ENCODE assay signal across 12 mouse cellular contexts in genomic region chrX:103557496-103557895, GRCm38 (mm10).
DNase-seq lines count a peak whose midpoint lies in the region; ATAC-seq lines count a peak whose summit lies in the region.
"Had no signal": no experiment of that assay in that cellular context is flagged by ENCODE, and none has a peak within 500 bp of the region (broad histone marks: within the 10 kb centered on the region; RNA-seq: fewer than 3 reads in every experiment).

No protein-coding gene starts in this region.

- H3K9ac ChIP-seq in liver, embryonic 16.5 days (ENCODE audit: low read depth, low read length), result no peak overlapping the region
- H3K9ac ChIP-seq: embryonic facial prominence, embryonic 15.5 days; limb, embryonic 12.5 days; neural tube, embryonic 12.5 days had no signal

- H3K4me2 ChIP-seq in liver, embryonic 16.5 days (ENCODE audit: low read depth, low read length), result no peak overlapping the region
- H3K4me2 ChIP-seq: embryonic facial prominence, embryonic 15.5 days; limb, embryonic 12.5 days; neural tube, embryonic 12.5 days had no signal

- 70% methylated on average over 4 of the region's 4 CpGs for WGBS in liver, embryonic 16.5 days (ENCODE audit: insufficient replicate concordance)

- H3K36me3 ChIP-seq in liver, embryonic 16.5 days (ENCODE audit: control insufficient read depth, insufficient read depth), result no peaks in the 10 kb centered on the region
- H3K36me3 ChIP-seq: embryonic facial prominence, embryonic 15.5 days; limb, embryonic 12.5 days; neural tube, embryonic 12.5 days had no signal

- H3K4me3 ChIP-seq in liver, embryonic 16.5 days (ENCODE audit: low read depth, low read length), result no peak overlapping the region
- H3K4me3 ChIP-seq: embryonic facial prominence, embryonic 15.5 days; limb, embryonic 12.5 days; neural tube, embryonic 12.5 days had no signal

- H3K27ac ChIP-seq in liver, embryonic 16.5 days (ENCODE audit: low read length), result peak overlapping the region; percentile 78
- H3K27ac ChIP-seq: neural tube, embryonic 12.5 days had no signal

- no peaks in the 10 kb centered on the region; the same call in none of the 2 replicates for H3K4me1 ChIP-seq in liver, embryonic 16.5 days (ENCODE audit: control insufficient read depth, low read depth, low read length)

- no peaks in the 10 kb centered on the region for H3K27me3 ChIP-seq in liver, embryonic 16.5 days (ENCODE audit: control insufficient read depth, insufficient read depth, low read depth, low read length)
- H3K27me3 ChIP-seq: embryonic facial prominence, embryonic 15.5 days; limb, embryonic 12.5 days; neural tube, embryonic 12.5 days had no signal

- H3K9me3 ChIP-seq in liver, embryonic 16.5 days (replicated peaks; ENCODE audit: control insufficient read depth, low read length), result no peaks in the 10 kb centered on the region
- H3K9me3 ChIP-seq: limb, embryonic 12.5 days; neural tube, embryonic 12.5 days had no signal

- intact Hi-C loops in left cerebral cortex, postnatal 4 days (cut with DNase I), result no loop called here
- intact Hi-C loops in left cerebral cortex, postnatal 14 days (cut with DNase I), result no loop called here

- DNase-seq in cerebellum, postnatal 14 days, result peak; percentile 27 to 44
- DNase-seq in left cerebral cortex, postnatal 4 days, result peak; percentile 55
- no peak for DNase-seq in left cerebral cortex, postnatal 14 days (ENCODE audit: low spot score in 2 of 2)
- DNase-seq in brain, adult 2 months (ENCODE audit: low read depth, low spot score), result peak; percentile 15
- DNase-seq in thymus, postnatal 14 days, result no peak
- DNase-seq: cerebellum, adult 11-12 months had no signal

- ATAC-seq in cerebellum, adult (ENCODE audit: insufficient number of reproducible peaks, low FRiP score, low TSS enrichment), result no peak
- ATAC-seq in liver, embryonic 16.5 days (ENCODE audit: low read depth), result no peak
- no peak for ATAC-seq in inflammation-experienced regulatory T-cells, adult 6 months

Comparison
In these comparisons a context has a peak if more than half of its experiments do, and no peak if none do; other contexts are left out.
1. DNase-seq: peak in cerebellum, postnatal 14 days (2 of 2), left cerebral cortex, postnatal 4 days (single experiment) and brain, adult 2 months (single experiment); none in left cerebral cortex, postnatal 14 days (0 of 2) and thymus, postnatal 14 days (single experiment).